Mouse (Mus musculus) testis, postnatal 10 days (tissue): ENCODE results near the gene Vrtn.

ENCODE experiments used
- DNase-seq: peaks from one replicate; pipeline ENCODE4 v3.0.0; 2021; ENCODE audit warnings: low spot score

Vrtn gene

GRCm38 (mm10) chr12:84689051-84689450 lies 48.2 kb downstream of the Vrtn start:
- no peak for DNase-seq

- no peak for DNase-seq
Measured at GRCm38 (mm10) chr12:84691347-84691746, 50.5 kb downstream of the Vrtn start.

- no peak for DNase-seq
Measured at GRCm38 (mm10) chr12:84692141-84692540, 51.3 kb downstream of the Vrtn start.

GRCm38 (mm10) chr12:84698319-84699081 lies 57.7 kb downstream of the Vrtn start, which contains the start of gene Syndig1l:
Syndig1l (minus strand) TSS chr12:84698831.
- peak; percentile 88 for DNase-seq
